Mouse (Mus musculus) heart, embryonic 14.5 days (tissue): Measurements from ENCODE around the gene Zdhhc7. TPM values are rescaled to one million over a fixed set of nuclear protein-coding genes. Genes with fewer than 3 reads are reported as not detected.

Source experiments
- ATAC-seq: fragments of 200-750 bp; cut with Nextera tagmentation; 2 replicates; pipeline ENCODE4 v1.8.0; 2017; ENCODE audit warnings: low read depth, moderate TSS enrichment; ENCODE audit not compliant: insufficient number of reproducible peaks, insufficient read depth, low FRiP score
- H3K27ac ChIP-seq, 2 experiments: fragments of 200-500 bp in 1 of 2; fragments of 300-500 bp in 1 of 2; sonication (generic) in 1 of 2; replicated peaks in 1 of 2; 2 replicates each; pipeline ENCODE4 v1.5.1; 2012 to 2014; ENCODE audit warnings: low read depth in 2 of 2, low read length in 2 of 2, control low read depth in 1 of 2, mild to moderate bottlenecking in 1 of 2, mixed read lengths in 1 of 2; ENCODE audit not compliant: control insufficient read depth in 1 of 2, insufficient read depth in 1 of 2
- H3K27me3 ChIP-seq: fragments of 300-500 bp; sonication (generic); 2 replicates; pipeline ENCODE4 v1.6.1; 2014; ENCODE audit warnings: mild to moderate bottlenecking, low read length, control low read depth; ENCODE audit not compliant: control insufficient read depth, insufficient read depth
- H3K36me3 ChIP-seq: fragments of 300-500 bp; sonication (generic); 2 replicates; pipeline ENCODE4 v1.6.1; 2014; ENCODE audit warnings: mild to moderate bottlenecking, control low read depth, low read length, mixed read lengths; ENCODE audit not compliant: control insufficient read depth, insufficient read depth
- H3K4me1 ChIP-seq, 2 experiments: fragments of 200-500 bp in 1 of 2; fragments of 300-500 bp in 1 of 2; sonication (generic) in 1 of 2; 2 replicates each; pipeline ENCODE4 v1.6.1; 2012 to 2014; ENCODE audit warnings: low read length in 2 of 2, control low read depth in 1 of 2, mixed read lengths in 1 of 2; ENCODE audit not compliant: control insufficient read depth in 2 of 2, insufficient read depth in 2 of 2
- H3K4me2 ChIP-seq: fragments of 300-500 bp; sonication (generic); 2 replicates; pipeline ENCODE4 v1.6.1; 2014; ENCODE audit warnings: mild to moderate bottlenecking, low read length
- H3K4me3 ChIP-seq, 2 experiments: fragments of 200-500 bp in 1 of 2; fragments of 300-500 bp in 1 of 2; sonication (generic) in 1 of 2; 2 replicates each; pipeline ENCODE4 v1.5.1; 2012 to 2014; ENCODE audit warnings: low read length in 2 of 2, mild to moderate bottlenecking in 2 of 2, control low read depth in 1 of 2, low read depth in 1 of 2, moderate library complexity in 1 of 2; ENCODE audit not compliant: control insufficient read depth in 1 of 2, insufficient read depth in 1 of 2
- H3K9ac ChIP-seq: fragments of 300-500 bp; sonication (generic); 2 replicates; pipeline ENCODE4 v1.6.1; 2014; ENCODE audit warnings: mild to moderate bottlenecking, low read length
- H3K9me3 ChIP-seq: fragments of 300-500 bp; sonication (generic); 2 replicates; pipeline ENCODE4 v1.6.1; 2016; ENCODE audit warnings: low read length, control low read depth; ENCODE audit not compliant: control insufficient read depth
- WGBS: fragments of 180-500 bp; shearing (Covaris S2); extraction: QIAGEN DNeasy Blood & Tissue Kit; methylation state at CpG from one replicate; pipeline ENCODE4 v1.1.7; 2014; 5-methylcytosine and 5-hydroxymethylcytosine counted together
- polyA plus RNA-seq: library from polyadenylated mRNA; unstranded; fragments of >200 nt; fragmentation: Nextera tagmentation; extraction: Ambion mirVana; gene quantifications from 2 replicates; pipeline ENCODE4 v1.2.1, GENCODE M21; 2014

Zdhhc7 gene
- polyA plus RNA-seq, 1 experiment from 2014 or later: 29.7 TPM

GRCm38 (mm10) chr8:120124261-120124660 is 23.0 kb upstream of the Zdhhc7 start:
- 13% methylated on average over 6 of the region's 6 CpGs for WGBS
- no peak for ATAC-seq
- peaks cover 59 to 81% of the 10 kb centered on the region in 2 experiments for H3K4me1 ChIP-seq
- no peak overlapping the region for H3K4me3 ChIP-seq
- H3K4me2 ChIP-seq: no peak overlapping the region
- H3K9me3 ChIP-seq: no peaks in the 10 kb centered on the region
- H3K27me3 ChIP-seq: no peaks in the 10 kb centered on the region
- H3K36me3 ChIP-seq: no peaks in the 10 kb centered on the region
- no peak overlapping the region; the same call in 1 of the 2 replicates for H3K9ac ChIP-seq
- H3K27ac ChIP-seq: peak overlapping the region; percentile 48 to 67

- H3K4me3 ChIP-seq: no peak overlapping the region
- no peaks in the 10 kb centered on the region for H3K9me3 ChIP-seq
- peak overlapping the region; percentile 10 to 95; a peak in 3 of 4 replicates for H3K27ac ChIP-seq
- peaks cover 54 to 82% of the 10 kb centered on the region in 2 experiments for H3K4me1 ChIP-seq
- no peaks in the 10 kb centered on the region for H3K36me3 ChIP-seq
- H3K9ac ChIP-seq: peak overlapping the region; percentile 59; the same call in 1 of the 2 replicates
- ATAC-seq: no peak
- WGBS: 36% methylated on average over 5 of the region's 5 CpGs
- no peaks in the 10 kb centered on the region for H3K27me3 ChIP-seq
- peak overlapping the region; percentile 55 for H3K4me2 ChIP-seq
Measured at GRCm38 (mm10) chr8:120120951-120121350, 19.7 kb upstream of the Zdhhc7 start.

DNA sequence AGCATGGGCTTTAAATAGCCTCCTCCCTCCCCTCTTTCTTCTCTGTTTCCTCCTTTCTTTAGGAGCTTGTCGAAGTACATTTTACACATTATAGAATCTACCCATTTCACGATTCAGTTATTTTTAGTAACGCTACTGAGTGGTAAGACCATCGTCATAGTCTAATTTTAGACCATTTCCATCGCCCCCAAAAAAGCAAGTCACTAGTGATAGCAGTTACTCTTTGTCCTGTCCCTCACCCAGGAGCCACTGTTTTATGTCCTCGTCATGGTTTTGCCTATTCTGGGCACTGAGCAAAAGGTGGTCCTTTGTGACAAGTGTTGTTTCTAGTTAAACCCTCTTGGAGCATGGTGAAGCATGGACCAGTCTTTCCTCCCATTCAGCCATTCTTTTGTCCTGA is 18.6 kb upstream of the Zdhhc7 start:
- H3K27me3 ChIP-seq: no peaks in the 10 kb centered on the region
- H3K9ac ChIP-seq: peak overlapping the region; percentile 66
- H3K4me2 ChIP-seq: peak overlapping the region; percentile 55
- WGBS: 15% methylated on average over 6 of the region's 6 CpGs
- H3K4me3 ChIP-seq: no peak overlapping the region
- H3K4me1 ChIP-seq: peaks cover 49 to 76% of the 10 kb centered on the region in 2 experiments
- peak overlapping the region; percentile 95 to 97 for H3K27ac ChIP-seq
- H3K9me3 ChIP-seq: no peaks in the 10 kb centered on the region
- H3K36me3 ChIP-seq: no peaks in the 10 kb centered on the region
- peak; percentile 32 for ATAC-seq

- 38% methylated on average over 3 of the region's 3 CpGs for WGBS
- peak overlapping the region; percentile 66 for H3K9ac ChIP-seq
- H3K27ac ChIP-seq: peak overlapping the region; percentile 95 to 97
- peaks cover 44 to 71% of the 10 kb centered on the region in 2 experiments for H3K4me1 ChIP-seq
- H3K9me3 ChIP-seq: no peaks in the 10 kb centered on the region
- H3K36me3 ChIP-seq: no peaks in the 10 kb centered on the region
- peak overlapping the region; percentile 55 for H3K4me2 ChIP-seq
- no peak overlapping the region for H3K4me3 ChIP-seq
- H3K27me3 ChIP-seq: no peaks in the 10 kb centered on the region
- ATAC-seq: no peak
Measured at GRCm38 (mm10) chr8:120119429-120119828, 18.1 kb upstream of the Zdhhc7 start.

DNA sequence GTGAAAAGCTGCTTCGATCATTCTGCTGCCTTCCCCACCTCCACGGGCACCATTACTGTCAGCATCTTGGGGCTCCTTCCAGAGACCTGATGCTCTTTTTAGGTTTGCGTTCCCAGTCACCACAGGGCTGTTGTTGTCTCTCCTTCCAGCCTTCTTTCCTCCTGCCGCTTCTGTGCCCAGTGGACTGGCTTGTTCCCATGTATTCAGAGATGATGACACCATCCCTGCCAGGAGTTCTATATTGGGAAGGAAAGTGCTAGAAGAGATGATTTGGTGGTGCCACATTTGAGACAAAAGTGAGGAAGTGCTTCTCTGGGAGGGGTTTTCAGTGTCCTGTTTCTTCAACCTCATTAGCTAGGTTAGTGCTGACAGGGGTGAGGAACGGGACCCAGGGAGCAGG is 17.6 kb upstream of the Zdhhc7 start:
- no peaks in the 10 kb centered on the region for H3K27me3 ChIP-seq
- peak overlapping the region; percentile 95 to 97 for H3K27ac ChIP-seq
- H3K36me3 ChIP-seq: no peaks in the 10 kb centered on the region
- 0 out of 2 replicates have a peak overlapping the region, but pooled peaks have one; percentile 28 for H3K9ac ChIP-seq
- no peak for ATAC-seq
- H3K4me3 ChIP-seq: no peak overlapping the region
- WGBS: 68% methylated on average over 5 of the region's 5 CpGs
- H3K4me1 ChIP-seq: peaks cover 41 to 65% of the 10 kb centered on the region in 2 experiments
- no peaks in the 10 kb centered on the region for H3K9me3 ChIP-seq
- no peak overlapping the region for H3K4me2 ChIP-seq

DNA sequence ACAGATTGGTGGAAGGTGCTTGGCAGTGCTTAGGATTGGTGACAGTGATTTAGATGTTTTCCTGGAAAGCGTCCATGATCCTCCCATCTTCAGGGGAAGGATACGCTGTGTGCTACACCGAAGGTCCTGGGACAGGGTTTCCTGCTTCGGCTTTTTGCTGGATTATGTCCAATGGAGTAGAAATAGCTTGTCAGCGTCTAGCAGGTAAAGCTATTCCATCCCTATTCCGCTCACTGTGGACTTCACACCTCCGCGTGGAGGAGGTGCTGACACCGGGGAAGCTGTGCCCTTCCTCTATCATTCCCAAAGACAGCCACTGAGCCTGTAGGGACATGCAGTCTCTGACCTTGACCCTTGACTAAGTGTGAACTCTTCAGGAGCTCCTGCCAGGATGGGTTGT is 16.9 kb upstream of the Zdhhc7 start:
- Histone ChIP-seq H3K9ac (no peak overlapping the region), H3K4me1 (peaks cover 40 to 59% of the 10 kb centered on the region in 2 experiments), H3K27ac (no peak overlapping the region), H3K9me3 (no peaks in the 10 kb centered on the region), H3K4me3 (no peak overlapping the region), H3K36me3 (no peaks in the 10 kb centered on the region), H3K27me3 (no peaks in the 10 kb centered on the region), H3K4me2 (no peak overlapping the region)
- 52% methylated on average over 9 of the region's 9 CpGs for WGBS
- ATAC-seq: no peak

- no peak for ATAC-seq
- peaks cover 38 to 52% of the 10 kb centered on the region in 2 experiments for H3K4me1 ChIP-seq
Measured at GRCm38 (mm10) chr8:120116600-120116999, 15.3 kb upstream of the Zdhhc7 start.

DNA sequence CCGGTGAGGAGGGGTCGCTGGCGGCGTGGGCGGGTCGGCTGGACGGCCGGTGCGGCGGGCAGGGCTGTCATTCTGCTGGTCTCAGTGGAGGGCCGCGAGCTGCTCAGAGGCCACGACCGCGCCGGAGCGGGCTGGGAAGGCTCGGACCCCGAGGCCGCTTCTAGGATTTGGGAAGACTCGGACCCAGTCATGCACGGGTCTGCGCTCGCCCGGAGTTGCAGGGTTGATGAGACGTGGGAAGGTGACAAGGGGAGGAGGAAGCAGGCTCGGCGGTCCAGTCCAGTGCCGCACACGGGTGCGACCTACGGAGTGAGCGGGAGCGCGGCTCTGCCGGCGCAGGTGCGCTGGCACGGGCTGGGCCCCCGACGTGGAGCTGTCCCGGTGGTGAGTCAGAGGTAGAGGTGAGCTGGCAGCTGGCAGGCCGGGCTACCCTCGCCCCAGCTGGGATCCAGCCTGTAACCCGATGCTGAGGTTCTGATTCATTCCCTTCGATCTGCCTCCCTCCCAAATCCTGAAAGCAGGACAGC is 13.1 kb upstream of the Zdhhc7 start:
- Histone ChIP-seq H3K27ac (peak overlapping the region in 1 of 2 experiments; percentile 50; a peak in 1 of 4 replicates), H3K9ac (peak overlapping the region; percentile 85), H3K4me3 (peak overlapping the region; percentile 72 to 89), H3K36me3 (no peaks in the 10 kb centered on the region), H3K4me2 (peak overlapping the region; percentile 94), H3K27me3 (no peaks in the 10 kb centered on the region), H3K9me3 (no peaks in the 10 kb centered on the region), H3K4me1 (peaks cover 19 to 30% of the 10 kb centered on the region in 2 experiments)
- whole genome bisulfite sequencing: 1% methylated on average over 46 of the region's 46 CpGs
- ATAC-seq: peak; percentile 18

More at GRCm38 (mm10) chr8:120116600-120116999, 15.3 kb upstream of the Zdhhc7 start:
- H3K9me3 ChIP-seq: no peaks in the 10 kb centered on the region
- no peak overlapping the region for H3K27ac ChIP-seq
- WGBS: 72% methylated on average over 7 of the region's 7 CpGs
- no peak overlapping the region for H3K4me3 ChIP-seq
- no peaks in the 10 kb centered on the region for H3K27me3 ChIP-seq
- no peak overlapping the region for H3K9ac ChIP-seq
- H3K4me2 ChIP-seq: no peak overlapping the region
- no peaks in the 10 kb centered on the region for H3K36me3 ChIP-seq
